10 mouse cellular contexts compared by ENCODE assay signal in genomic region chr6:108805194-108805593, GRCm38 (mm10). TPM values are rescaled to one million over a fixed set of nuclear protein-coding genes. Genes with fewer than 3 reads are reported as not detected.
DNase-seq lines count a peak whose midpoint lies in the region; ATAC-seq and TF ChIP-seq lines count a peak whose summit lies in the region.
"Had no signal": no experiment of that assay in that cellular context is flagged by ENCODE, and none has a peak within 500 bp of the region (broad histone marks: within the 10 kb centered on the region; RNA-seq: fewer than 3 reads in every experiment).

No protein-coding gene starts in this region.

- ATAC-seq in cerebellum, adult (ENCODE audit: insufficient number of reproducible peaks, low FRiP score, low TSS enrichment): peak; percentile 66
- ATAC-seq in kidney, postnatal 0 days (replicated peaks; ENCODE audit: low FRiP score, low read depth): no peak
- peak; percentile 74 for ATAC-seq in neural tube, embryonic 11.5 days (ENCODE audit: insufficient read depth, low FRiP score, low TSS enrichment)

- intact Hi-C loops in gastrocnemius, postnatal 36 days (cut with DNase I): no loop called here

- no peak overlapping the region for H3K4me2 ChIP-seq in kidney, postnatal 0 days (ENCODE audit: low read length)
- H3K4me2 ChIP-seq in neural tube, embryonic 11.5 days (ENCODE audit: low read depth): no peak overlapping the region

- H3K27ac ChIP-seq in kidney, postnatal 0 days: 0 out of 2 replicates have a peak overlapping the region, but pooled peaks have one; percentile 2
- H3K27ac ChIP-seq in neural tube, embryonic 11.5 days (ENCODE audit: low read depth, low read length): no peak overlapping the region

- 15% methylated on average over 1 of the region's 1 CpGs for WGBS in kidney, postnatal 0 days
- 7% methylated on average over 1 of the region's 1 CpGs for WGBS in neural tube, embryonic 11.5 days

- no peak for DNase-seq in cerebellum, adult 11 months
- DNase-seq in kidney, postnatal 0 days (ENCODE audit: low spot score): peak; percentile 80
- DNase-seq in kidney, adult 9 months: no peak
- DNase-seq in neural tube, embryonic 11.5 days (ENCODE audit: low spot score): peak; percentile 21
- DNase-seq in neural tube, embryonic 10.5 days (ENCODE audit: extremely low spot score, low spot score): no peak
- DNase-seq in gastrocnemius, postnatal 36 days: no peak
- no peak for DNase-seq in natural killer cell, adult 2 months (ENCODE audit: low spot score in 2 of 2)
- DNase-seq: lung, postnatal 14 days had no signal

- no peaks in the 10 kb centered on the region for H3K36me3 ChIP-seq in kidney, postnatal 0 days (ENCODE audit: insufficient read depth, low read length)
- H3K36me3 ChIP-seq in neural tube, embryonic 11.5 days (ENCODE audit: control insufficient read depth, insufficient read depth, low read length): no peaks in the 10 kb centered on the region

- H3K27me3 ChIP-seq in kidney, postnatal 0 days (ENCODE audit: insufficient read depth, low read length): no peaks in the 10 kb centered on the region
- H3K27me3 ChIP-seq in neural tube, embryonic 11.5 days (ENCODE audit: control insufficient read depth, insufficient read depth, low read length): no peaks in the 10 kb centered on the region

- peaks cover 15% of the 10 kb centered on the region; the same call in 1 of the 2 replicates for H3K4me1 ChIP-seq in kidney, postnatal 0 days (replicated peaks; ENCODE audit: insufficient read depth, low read length)
- no peaks in the 10 kb centered on the region for H3K4me1 ChIP-seq in neural tube, embryonic 11.5 days (ENCODE audit: control insufficient read depth, insufficient read depth, low read length)

- H3K4me3 ChIP-seq in kidney, postnatal 0 days (replicated peaks; ENCODE audit: low read depth, low read length): no peak overlapping the region
- H3K4me3 ChIP-seq in neural tube, embryonic 11.5 days (ENCODE audit: low read depth, low read length): no peak overlapping the region
- H3K4me3 ChIP-seq: erythroblast, embryonic 14.5 days had no signal

- no peak overlapping the region for H3K9ac ChIP-seq in kidney, postnatal 0 days (ENCODE audit: low read depth, low read length)
- H3K9ac ChIP-seq in neural tube, embryonic 11.5 days (ENCODE audit: low read length): no peak overlapping the region

- no peak for TF ChIP-seq CTCF in kidney, postnatal 0 days (IDR thresholded peaks at IDR 0.05; ENCODE audit: low read depth)

- no peaks in the 10 kb centered on the region for H3K9me3 ChIP-seq in kidney, postnatal 0 days (replicated peaks; ENCODE audit: low read length)
- H3K9me3 ChIP-seq in neural tube, embryonic 11.5 days (ENCODE audit: control insufficient read depth, low read length): no peaks in the 10 kb centered on the region

RNA-seq across cellular contexts. Expression of gene Arl8b, which starts 22.3 kb away (rescaled TPM):
- 64.5 and 64.7 TPM in 2 replicates for polyA plus RNA-seq in kidney, postnatal 0 days (2015; fragmentation: Nextera tagmentation; extraction: Ambion mirVana)
- polyA plus RNA-seq in neural tube, embryonic 11.5 days (2014; fragmentation: Nextera tagmentation; extraction: Ambion mirVana): 85.7 and 90.9 TPM in 2 replicates
- 100 to 1,000 TPM in 1 of 2 experiments, 10 to 100 TPM in 1; 94.7 to 103 TPM for total RNA-seq in gastrocnemius, postnatal 36 days (2021)

RNA-seq across cellular contexts. Expression of gene Edem1, which starts 23.2 kb away (rescaled TPM):
- polyA plus RNA-seq in kidney, postnatal 0 days (2015; fragmentation: Nextera tagmentation; extraction: Ambion mirVana): 18.5 and 23.9 TPM in 2 replicates
- polyA plus RNA-seq in neural tube, embryonic 11.5 days (2014; fragmentation: Nextera tagmentation; extraction: Ambion mirVana): 23.6 and 24.4 TPM in 2 replicates
- total RNA-seq in gastrocnemius, postnatal 36 days (2021): 1 to 10 TPM; 7.1 to 9.8 TPM

Comparison
In these comparisons a context has a peak if more than half of its experiments do, and no peak if none do; other contexts are left out.
1. DNase-seq: peak in kidney, postnatal 0 days (single experiment) and neural tube, embryonic 11.5 days (single experiment); none in cerebellum, adult 11 months (single experiment), kidney, adult 9 months (single experiment), neural tube, embryonic 10.5 days (single experiment), gastrocnemius, postnatal 36 days (0 of 2) and natural killer cell, adult 2 months (0 of 2).